Mouse (Mus musculus): ENCODE results near the gene Dut. TPM values are rescaled to one million over a fixed set of nuclear protein-coding genes. Genes with fewer than 3 reads are reported as not detected.

Gene Dut
- total RNA-seq (2021) = 10 to 100 TPM; 77.9 to 83.7 TPM

DNA sequence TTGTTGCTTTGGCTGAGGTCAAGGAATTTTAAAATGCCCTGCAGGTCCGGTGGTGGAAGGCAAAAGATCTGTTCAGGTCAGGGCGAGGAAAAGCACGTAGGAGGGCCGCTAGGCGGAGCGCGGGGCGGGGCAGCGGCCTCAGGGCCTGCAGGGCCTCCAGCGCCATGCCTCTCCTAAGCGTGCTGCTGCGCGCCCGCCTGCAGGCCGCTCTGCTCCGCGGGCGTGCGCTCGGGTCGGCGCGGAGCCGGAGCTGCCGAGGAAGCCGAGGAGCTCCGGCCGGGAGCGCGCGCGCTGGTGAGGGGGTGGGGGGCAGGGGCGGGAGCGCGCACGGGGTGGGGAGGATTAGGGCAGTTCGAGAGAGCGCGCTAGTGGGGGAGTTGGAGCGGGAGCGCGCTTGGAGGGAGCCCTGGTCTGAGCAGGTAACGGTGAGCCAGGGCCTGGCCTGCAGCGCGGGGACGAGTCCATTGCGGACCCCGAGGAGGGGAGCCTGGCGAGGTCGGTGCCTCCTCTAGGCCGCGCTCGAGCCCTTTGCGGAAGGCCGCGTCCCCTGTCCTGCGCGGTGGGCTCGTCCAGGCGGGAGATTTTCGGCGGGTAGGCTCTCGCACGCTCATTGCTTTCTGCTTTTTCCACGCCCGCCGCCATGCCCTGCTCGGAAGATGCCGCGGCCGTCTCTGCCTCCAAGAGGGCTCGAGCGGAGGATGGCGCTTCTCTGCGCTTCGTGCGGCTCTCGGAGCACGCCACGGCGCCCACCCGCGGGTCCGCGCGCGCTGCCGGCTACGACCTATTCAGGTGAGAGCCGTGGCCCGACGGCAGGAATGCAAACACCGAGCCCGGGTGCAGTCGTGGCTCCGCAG is at the start of gene Dut:
Gene Dut, plus strand, starts transcription at position 83 of the 854 bp plus-strand sequence.
- peak; percentile 92 for DNase-seq

DNA sequence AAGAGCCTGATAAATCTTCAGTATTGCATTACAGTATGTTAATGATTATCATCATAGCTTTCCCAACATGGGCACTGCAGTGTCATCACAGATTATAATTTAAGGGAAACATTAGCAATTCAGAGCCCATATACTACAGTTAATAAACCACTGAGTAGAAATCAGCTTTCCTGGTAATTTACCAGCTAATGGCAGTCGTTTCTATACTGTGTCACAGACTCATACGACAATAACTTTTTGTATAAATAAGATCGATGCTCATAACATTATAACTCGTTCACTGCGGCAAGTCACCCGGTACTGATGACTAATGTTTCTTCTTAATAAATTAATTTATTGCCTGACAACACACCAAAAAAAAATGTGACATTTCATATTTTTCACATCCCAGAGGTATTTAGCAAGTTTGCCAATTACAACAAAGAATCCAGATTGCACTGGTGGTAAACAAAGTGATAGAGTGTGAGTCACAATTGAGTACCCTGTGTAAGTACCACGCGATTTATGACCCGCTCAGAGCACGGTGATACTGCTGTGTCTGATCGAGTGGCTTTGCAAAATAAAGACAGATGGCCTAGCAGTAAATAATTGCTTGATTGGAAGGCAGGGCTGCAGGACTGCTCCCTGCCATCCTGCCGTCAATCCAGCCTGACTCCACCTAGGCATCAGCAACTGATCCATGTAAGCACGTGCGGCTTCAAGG is 37.9 kb upstream of the Dut start:
- no peak for DNase-seq

DNA sequence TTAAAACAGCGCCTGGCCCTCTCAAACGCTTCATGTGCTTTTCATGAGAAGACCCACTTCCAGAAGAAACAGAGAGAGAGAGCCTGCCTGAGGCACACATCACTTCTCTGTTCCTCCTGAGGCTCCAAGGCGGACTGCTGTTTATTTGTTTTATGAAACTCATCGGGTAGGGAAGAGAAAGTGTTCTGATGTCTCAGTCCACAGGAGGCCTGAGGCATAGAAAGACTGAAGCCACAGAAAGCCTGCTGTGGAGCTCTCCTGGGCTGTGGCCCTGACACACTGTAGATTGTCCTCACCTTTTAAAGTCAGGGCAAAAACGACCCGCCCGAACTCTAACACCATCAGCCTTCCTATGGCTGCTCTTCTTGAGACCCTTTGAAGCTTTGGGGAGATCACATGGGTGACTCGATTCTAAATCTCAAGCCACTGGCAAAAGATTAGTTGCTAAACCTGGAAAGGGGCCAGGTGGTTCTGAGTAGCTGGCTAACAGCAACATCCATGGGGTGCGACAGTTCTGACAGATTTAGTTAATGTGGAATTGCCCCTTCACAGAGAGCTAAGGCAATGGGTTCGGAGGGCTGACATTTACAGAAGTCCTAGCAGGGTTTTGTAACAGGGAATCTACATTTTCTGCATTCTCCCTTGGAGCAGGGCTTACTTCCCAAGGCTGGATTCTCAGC is 35.0 kb upstream of the Dut start:
- no peak for DNase-seq

DNA sequence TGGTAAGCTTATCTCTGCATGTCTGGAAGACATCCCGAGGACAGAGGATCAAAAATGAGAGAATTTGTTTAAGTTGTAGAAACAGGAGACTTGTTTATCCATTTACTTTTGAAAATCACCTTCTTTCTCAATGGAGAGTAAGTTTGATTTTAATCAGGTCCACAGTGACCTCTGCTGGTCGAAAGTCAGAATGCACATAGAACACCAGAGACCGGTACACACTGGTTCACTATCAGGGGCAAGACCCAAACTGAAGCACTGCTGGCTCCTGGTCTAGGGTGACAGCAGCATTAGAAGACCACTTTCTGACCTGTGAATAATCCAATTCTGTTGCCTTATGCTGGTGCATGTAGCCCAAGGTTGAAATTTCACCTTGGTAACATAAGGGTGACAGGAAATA is 32.4 kb upstream of the Dut start:
- DNase-seq = peak; percentile 82

DNA sequence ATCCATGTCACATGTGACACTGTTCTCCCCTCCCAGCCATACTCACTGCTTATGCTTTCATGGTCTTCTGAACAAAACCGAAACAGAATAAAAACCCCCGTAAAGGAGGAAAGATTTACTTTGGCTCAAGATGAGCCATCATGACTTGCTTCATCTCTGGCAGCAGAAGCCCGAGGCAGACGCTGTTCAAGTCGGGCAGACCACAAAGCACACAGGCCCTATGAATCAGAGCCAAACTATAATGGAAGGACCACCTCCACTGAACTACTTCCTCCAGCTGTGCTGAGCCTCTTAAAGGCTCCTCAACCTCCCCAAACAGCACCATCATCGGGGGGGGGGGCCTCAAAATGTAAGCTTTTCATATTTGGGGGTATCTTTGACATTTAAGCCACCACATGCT is 29.7 kb upstream of the Dut start:
- no peak for DNase-seq

DNA sequence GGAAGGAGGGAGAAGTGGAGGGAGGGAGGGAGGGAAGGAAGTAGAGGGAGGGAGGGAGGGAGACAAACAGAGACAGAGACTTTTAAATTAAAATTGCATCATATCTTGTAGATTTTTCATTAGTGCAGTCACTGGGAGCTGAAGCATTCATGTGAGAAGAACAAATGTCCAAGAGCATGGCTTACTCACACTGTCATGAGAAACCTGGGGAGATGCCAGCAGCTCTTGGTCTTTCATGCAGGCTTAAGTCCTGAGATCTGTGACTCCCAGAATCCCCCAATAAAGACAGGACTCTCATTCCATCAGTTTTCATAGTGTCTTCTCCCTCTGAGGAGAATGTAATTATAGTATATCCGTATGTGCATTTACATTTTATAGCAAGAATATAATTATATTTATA is 28.4 kb upstream of the Dut start:
- DNase-seq = peak; percentile 15

DNA sequence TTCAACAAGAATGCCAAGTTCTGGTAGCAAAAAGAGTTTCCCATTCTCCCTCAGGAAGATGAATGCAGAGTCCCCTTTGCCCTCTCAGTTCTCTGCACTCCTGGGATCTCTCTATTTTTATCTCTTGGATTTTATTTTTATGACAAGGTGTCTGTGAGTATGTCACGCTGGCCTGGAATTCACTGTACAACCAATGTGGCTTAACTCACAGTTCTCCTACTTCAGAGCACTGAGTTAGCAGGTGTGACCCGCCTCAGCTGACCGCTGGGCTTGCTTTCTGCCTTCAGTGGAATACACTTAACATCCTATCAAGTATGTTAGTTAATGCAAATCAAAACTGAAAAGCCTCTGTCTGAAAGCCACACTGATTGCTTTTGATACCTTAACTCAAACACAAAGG is 27.7 kb upstream of the Dut start:
- no peak for DNase-seq

DNA sequence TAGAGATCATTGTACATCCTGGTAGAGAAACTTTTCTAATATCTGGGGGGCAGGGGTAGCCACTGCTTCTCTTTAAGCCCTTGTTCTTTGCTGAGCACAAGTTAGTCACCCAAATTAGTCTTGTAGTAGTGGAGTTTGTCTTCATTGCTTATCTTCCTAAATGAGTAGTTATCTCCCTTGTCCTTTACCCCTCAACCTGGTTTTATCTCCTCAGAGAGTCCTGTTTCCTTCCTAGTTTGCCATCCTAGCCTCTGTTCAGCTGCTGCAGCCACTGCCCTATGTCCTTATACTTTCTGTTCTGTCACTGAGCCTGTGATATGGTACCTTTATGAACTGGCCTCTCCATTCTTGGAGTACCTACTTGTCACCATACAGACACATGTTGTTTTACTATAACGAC is 25.3 kb upstream of the Dut start:
- no peak for DNase-seq

DNA sequence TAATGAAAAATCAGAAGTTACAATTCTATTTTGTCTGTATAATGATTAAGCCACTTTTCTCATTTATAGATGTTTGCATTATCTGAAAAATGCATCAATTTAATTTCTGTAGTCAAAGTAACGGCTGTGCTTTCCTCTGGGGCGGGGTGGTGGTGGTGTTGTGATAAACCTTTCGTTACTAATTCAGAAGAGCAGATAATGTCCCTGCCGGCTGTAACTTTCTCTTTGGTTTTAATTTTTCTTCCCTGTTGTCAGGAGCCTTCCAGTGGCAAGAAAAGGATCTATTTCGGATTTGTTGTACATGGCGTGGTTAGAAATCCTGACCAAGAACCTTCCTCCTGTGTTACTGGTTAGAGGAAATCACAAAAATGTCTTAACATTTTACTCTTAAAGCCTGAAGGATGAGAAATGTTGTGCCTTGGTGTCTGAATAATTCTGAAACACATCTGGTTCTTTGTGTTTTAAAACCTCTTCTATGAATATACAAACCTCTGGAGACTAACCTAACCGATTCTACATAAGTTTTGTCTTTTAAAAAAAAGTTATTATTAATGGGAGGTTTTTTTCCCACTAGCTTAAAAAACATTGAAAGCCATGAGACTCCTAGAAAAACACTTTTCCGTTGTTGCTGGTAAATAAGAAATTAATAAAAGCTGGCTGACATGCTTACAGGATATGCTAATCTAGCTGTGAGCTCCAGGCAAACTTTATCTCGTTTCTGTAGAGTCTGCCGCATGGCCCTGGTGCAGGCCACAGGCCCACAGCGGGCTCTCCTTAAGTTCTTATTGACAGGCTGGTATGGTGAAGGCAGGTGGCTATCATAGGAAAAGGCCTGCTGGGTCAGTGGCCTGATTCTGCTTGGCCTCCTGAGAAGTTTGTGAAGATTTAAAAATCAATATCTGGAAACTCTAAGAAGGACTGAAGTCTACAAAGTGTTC is 18.2 kb upstream of the Dut start:
- DNase-seq = no peak

DNA sequence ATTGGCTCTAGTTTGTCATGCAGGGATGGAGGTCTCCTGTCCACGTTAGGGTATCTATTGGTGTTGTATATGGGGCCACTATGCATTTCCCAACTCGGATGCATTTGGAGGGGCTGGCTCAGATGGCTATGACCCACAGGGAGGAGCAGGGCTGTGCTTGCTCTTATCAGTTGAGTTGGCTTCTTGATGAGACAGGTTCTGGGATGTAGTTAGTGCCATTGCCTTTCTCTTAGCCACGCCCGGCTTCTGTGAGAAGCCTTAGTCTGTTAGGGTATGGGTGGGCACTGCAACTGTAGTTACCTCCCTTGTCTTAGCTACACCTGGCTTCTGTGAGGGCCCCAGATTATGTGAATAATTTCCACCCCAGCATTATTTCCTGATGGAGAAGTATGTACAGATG is 14.8 kb upstream of the Dut start:
- no peak for DNase-seq

DNA sequence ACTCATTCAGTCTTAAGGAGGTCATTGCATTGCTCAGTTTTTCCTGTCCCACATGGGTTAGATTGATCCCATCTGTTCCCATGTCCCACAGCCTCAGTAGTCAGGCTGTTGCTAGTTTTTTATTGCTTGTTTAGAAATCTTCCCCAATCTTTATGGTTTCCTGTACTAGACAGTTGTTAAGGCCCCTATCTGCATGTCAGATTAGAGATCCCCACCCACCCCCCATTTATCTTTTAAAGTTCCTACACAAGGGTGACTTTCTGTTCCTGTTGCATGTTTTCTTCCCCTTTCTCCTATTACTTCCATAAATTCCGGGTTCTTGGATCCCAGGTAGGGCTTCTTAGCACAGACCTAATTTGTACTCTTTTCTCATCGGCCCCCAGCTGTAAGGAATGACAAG is 13.5 kb upstream of the Dut start:
- no peak for DNase-seq

DNA sequence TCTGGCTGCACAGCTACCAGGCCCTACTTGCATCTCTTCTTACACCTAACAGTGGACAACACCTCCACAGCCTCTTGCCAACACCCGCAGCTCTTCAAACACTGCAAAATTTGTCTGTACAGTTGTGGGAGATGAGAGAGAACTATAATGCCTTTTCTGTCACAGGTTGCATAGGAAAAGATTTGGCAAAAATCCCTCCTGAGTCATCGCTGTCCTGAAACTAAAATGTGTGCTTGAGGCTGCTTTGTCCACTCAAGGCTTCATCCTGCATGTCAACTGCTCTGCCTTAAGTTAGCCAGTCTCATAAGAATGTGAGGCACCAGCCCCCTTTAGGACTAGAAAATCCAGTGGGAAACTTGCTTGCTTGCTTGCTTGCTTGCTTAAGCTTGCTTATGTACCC is 12.9 kb upstream of the Dut start:
- DNase-seq = no peak

DNA sequence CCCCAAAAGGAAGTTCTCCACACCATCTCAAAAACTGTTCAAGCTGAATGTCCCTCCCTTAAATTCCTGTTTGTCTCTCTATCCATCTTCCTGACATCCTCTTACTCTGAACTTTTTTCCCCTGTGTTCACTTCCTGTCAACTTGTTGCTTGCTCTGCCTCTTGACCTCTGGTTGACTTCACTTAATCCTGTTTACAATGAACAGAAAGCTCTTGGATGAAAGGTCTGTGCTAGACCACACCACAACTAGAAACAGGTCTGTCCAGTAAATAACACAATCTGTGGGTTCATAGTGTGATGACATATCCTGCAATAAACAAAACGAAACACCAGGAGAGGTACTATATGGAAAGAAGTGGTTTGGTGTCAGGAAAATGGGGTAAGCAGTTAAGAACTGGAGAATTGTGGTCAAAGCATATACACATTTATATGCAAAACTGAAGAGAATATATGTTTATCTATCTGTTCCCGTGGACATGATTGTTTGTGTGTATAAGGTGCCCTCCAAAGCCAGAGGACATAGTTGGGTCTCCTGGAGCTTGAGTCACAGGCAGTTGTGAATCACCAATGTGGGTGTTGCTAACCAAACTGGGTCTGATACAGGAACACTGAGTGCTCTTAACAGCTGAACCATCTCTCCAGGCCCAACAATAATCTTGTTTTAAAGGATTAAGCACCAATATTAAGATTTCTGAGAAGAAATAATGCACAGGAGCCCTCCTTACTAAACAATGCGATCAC is 1.3 kb upstream of the Dut start:
- no peak for DNase-seq

DNA sequence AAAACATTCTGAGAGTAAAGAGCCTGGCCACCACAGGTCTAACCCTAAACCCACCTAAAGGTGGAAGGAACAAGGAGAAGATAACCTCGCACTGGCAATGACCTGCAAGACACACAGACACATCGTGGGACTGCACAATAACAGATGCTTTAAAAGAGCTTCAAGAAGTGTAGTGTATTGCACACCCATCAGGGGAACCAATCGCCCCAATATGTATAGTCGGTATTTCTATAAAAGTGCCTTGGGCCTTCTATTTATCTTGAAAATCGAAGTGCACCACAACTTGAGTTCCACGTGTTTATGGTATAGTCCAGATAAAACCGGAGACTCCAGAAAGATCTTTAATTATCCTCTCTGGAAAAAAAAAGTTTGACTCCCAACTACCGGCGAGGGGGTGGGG is 321 bp upstream of the Dut start:
- DNase-seq = no peak

DNA sequence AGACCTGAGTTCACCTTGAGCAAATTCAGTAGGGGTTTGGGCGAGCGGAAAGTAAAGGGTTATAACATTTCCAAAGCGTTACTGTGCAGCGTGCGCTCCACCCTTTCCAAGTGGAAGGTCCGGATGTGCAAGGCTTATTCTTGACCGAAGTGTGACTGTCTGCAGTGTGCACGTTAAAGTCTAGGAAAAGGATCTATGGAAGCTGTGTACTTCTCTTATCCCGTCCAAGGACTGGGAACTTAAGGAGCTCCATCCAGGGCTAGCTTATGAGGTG is 909 bp downstream of the Dut start:
- no peak for DNase-seq

DNA sequence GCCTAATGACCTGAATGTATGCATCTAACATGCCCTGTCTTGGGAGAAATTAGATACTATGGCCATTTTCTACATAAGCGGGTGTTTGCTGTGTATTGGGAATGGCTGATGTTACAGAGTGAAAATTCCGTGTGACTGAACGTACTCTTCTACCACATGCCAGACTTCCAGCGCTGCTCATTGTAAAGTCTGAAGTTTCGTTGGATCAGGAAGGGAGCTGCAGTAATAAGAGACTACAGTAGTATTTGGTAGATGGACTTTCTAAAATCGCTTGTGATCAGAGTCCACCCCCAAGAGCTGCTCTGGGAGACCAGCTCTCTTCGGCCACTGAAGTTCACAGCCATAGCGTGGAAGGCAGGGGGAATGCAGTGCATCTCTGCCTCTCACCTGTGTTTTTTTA is 1.3 kb downstream of the Dut start:
- no peak for DNase-seq

DNA sequence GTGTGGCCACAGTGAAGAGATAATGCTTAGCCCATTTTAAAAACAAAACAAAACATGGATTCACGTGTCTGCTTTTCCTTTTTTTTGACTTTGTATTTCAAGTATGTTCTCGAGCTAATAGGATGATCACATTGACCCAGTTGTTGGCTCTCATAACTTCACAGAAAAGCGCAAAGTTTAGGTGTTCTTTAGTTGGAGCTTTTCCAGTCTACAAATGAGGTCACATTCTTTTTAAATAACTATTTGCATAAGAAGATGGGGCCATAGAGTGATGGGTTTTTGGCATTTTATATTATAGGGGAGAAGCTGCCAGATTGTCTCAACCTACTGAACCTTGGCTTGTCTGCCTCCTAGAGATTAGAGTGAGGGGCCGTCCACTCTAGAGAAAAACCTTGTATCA is 2.3 kb downstream of the Dut start:
- no peak for DNase-seq

DNA sequence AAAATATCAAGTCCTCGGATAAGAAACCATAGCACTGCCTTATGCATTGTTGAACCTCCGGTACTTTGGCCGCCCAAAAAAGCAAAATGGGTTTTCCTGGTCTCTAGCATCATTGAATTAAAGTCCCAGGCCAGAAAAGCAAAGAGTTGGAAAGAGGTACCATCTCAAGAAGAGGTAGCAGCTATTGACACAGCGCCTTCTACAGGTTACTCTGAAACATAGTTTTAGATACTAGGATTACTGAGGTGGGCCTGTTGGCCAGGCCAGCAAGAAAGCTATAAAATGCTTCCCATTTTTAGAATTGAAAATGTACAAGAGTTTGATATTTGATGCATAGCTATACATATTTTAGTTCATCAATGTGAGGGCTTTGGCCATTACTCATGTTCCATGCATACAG is 2.9 kb downstream of the Dut start:
- DNase-seq = no peak

DNA sequence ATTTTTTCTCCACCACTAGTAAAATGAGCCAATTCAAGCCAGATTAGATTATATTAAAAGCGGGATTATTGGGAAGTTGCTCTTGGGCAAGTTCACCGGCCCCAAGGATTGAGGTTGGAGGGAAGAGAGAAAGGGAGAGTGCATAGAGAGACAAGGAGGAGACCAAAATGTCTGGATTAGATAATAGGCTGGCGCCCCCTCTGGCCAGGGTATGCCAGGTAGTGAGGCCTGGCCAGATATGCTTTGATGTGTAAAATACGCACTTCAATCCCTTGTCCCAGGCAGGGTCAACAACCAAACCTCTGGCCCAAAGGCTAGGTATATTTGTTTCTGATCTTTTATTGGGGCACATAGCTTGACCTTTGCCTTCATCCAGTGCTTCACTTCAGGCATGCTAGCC is 4.8 kb downstream of the Dut start:
- no peak for DNase-seq

DNA sequence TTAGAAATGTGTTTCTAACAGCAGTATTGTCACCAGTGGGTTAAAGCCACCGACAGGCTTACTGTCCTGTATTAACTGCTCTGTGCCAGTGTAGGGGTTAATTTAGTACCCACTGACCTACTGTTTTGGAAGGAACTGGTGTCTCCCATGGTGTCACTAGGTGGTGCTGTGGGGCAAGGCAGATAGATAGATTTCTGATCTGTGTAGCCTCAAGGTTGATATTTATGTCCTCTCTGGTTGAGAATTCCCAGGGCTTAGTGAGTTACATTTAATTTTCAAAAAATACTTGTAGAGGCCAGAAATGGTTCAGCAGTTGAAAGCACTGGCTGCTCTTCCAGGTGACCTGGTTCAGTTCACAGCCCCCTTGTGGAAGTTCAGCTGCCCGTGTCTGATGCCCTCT is 5.3 kb downstream of the Dut start:
- DNase-seq = peak; percentile 44

DNA sequence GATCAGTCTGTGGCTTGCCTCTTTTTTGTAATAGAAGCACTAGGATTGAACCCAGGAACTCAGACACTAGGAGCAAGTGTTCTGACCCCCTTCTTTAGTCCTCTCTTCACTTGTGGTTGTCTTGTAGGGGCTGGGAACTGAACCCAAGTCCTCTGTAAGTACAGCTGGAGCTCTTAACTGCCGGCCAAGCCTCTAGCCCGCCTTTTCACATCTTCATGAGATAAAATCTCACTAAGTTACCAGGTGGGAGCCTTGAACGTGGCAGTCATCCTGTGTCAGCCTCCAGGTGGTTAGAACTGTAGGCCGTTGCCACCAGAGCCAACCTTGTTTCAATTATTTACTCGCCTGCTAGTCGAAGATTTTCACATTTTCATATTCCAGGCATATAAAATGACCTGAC is 6.7 kb downstream of the Dut start:
- DNase-seq = no peak

DNA sequence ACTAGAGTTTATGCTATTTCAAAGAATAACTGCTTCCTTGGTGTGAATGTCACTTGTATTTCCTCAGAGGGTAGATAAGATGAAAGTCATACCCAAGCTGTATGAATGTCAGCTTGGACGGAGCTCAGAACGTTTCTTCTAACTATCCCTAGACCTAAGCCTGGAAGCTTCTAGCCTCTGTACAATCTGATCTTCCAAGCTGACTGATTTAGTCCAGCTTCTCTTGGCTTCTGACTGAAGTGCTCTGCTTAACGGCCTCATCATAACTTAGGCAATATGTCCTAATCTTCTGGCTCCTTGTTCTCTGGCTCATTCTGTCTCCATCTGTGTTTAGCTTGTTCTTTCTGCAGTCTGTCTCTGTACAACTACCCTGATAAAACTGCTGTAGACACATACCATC is 7.6 kb downstream of the Dut start:
- no peak for DNase-seq
